Mouse (Mus musculus) myocyte (in vitro differentiated cells): ENCODE data around the gene Nr1h2.
A peak's percentile ranks its signal among the peaks of the same experiment; 100 is the strongest.

Experiments
- CEBPB ChIP-seq: IDR thresholded peaks from 2 replicates; pipeline ENCODE4 v1.6.1; 2011; ENCODE audit warnings: mild to moderate bottlenecking, moderate library complexity; ENCODE audit not compliant: poor library complexity, insufficient read depth, severe bottlenecking
- E2F4 ChIP-seq: IDR thresholded peaks from one replicate; pipeline ENCODE4 v1.6.1; 2011; ENCODE audit warnings: mild to moderate bottlenecking, control low read depth, moderate library complexity; ENCODE audit not compliant: insufficient read depth
- MAX ChIP-seq: IDR thresholded peaks from one replicate; pipeline ENCODE4 v1.6.1; 2011; ENCODE audit warnings: low read depth, mild to moderate bottlenecking, control low read depth
- MYOD1 ChIP-seq, 3 experiments: IDR thresholded peaks; one replicate each; pipeline ENCODE4 v1.6.1; 2011; ENCODE audit warnings: control low read depth in 2 of 3, low read depth in 2 of 3, mild to moderate bottlenecking in 2 of 3, moderate library complexity in 1 of 3; ENCODE audit not compliant: insufficient read length in 2 of 3, control insufficient read depth in 1 of 3
- MYOG ChIP-seq, 3 experiments: IDR thresholded peaks; one replicate each; pipeline ENCODE4 v1.6.1; 2011; ENCODE audit warnings: control low read depth in 2 of 3, low read depth in 2 of 3, mild to moderate bottlenecking in 2 of 3; ENCODE audit not compliant: insufficient read length in 2 of 3, control insufficient read depth in 1 of 3, insufficient read depth in 1 of 3
- POLR2A ChIP-seq: IDR thresholded peaks from one replicate; pipeline ENCODE4 v1.6.1; 2011; ENCODE audit warnings: low read depth, mild to moderate bottlenecking, control low read depth, moderate library complexity; ENCODE audit not compliant: insufficient read length
- POLR2AphosphoS2 ChIP-seq: IDR thresholded peaks from one replicate; pipeline ENCODE4 v1.6.1; 2011; ENCODE audit warnings: low read depth, control low read depth; ENCODE audit not compliant: insufficient read length
- REST ChIP-seq: IDR thresholded peaks from one replicate; pipeline ENCODE4 v1.6.1; 2011; ENCODE audit warnings: mild to moderate bottlenecking, control low read depth, moderate library complexity; ENCODE audit not compliant: insufficient read depth, insufficient read length
- SRF ChIP-seq: IDR thresholded peaks from one replicate; pipeline ENCODE4 v1.6.1; 2011; ENCODE audit warnings: low read depth; ENCODE audit not compliant: control insufficient read depth, insufficient read length
- TCF12 ChIP-seq: IDR thresholded peaks from one replicate; pipeline ENCODE4 v1.6.1; 2011; ENCODE audit warnings: mild to moderate bottlenecking, control low read depth; ENCODE audit not compliant: poor library complexity, insufficient read depth, severe bottlenecking
- USF1 ChIP-seq: IDR thresholded peaks from one replicate; pipeline ENCODE4 v1.6.1; 2011; ENCODE audit warnings: low read depth, mild to moderate bottlenecking, control low read depth, moderate library complexity

DNA sequence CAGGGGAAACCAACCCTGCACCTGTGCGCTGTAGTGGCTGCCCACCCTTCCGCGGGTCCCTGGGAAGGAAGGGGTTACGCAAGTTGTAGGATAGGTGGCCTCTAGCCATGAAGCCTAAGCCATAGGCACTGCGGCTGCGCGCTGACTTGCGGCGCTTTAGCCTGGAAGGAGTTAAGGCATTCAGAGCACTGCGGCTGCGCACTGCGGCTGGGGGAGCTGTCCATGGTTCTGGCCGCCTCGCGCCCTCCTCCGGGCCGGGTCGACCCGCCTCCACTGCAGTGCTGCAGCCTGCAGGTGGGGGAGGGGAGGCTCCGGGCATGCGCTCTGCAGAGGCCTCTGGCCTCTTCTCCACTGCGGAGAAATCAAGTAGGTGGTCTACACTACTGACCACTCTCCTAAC, 40.0 kb upstream of the Nr1h2 start:
- TF ChIP-seq POLR2A (no peak), POLR2AphosphoS2 (no peak), MYOG (IDR thresholded peaks at IDR 0.05; ENCODE audit: control insufficient read depth in 1 of 3, insufficient read depth in 1 of 3, insufficient read length in 2 of 3, low read depth in 2 of 3) (no peak), MAX (no peak), SRF (no peak), TCF12 (no peak), USF1 (no peak), E2F4 (no peak), MYOD1 (IDR thresholded peaks at IDR 0.05; ENCODE audit: control insufficient read depth in 1 of 3, insufficient read length in 2 of 3, low read depth in 2 of 3) (no peak), CEBPB (no peak), REST (peak; percentile 92)
